Mouse (Mus musculus): ENCODE data around the gene Rcor3.

Rcor3 gene

GRCm38 (mm10) chr1:192094451-192095170 lies 43.3 kb downstream of the Rcor3 start:
- DNase-seq (ENCODE audit: extremely low spot score, low spot score): peak; percentile 47

- DNase-seq (ENCODE audit: extremely low spot score, low spot score): peak; percentile 74
Measured at GRCm38 (mm10) chr1:192092879-192093660, 44.8 kb downstream of the Rcor3 start.

- DNase-seq (ENCODE audit: extremely low spot score, low spot score): peak; percentile 94
Measured at GRCm38 (mm10) chr1:192091806-192092772, 45.8 kb downstream of the Rcor3 start, which contains the start of gene Traf5. Gene Traf5 (minus strand): TSS chr1:192092559.

GRCm38 (mm10) chr1:192090689-192091567 lies 46.9 kb downstream of the Rcor3 start:
- DNase-seq (ENCODE audit: extremely low spot score, low spot score): no peak

GRCm38 (mm10) chr1:192090281-192090680 lies 47.6 kb downstream of the Rcor3 start:
- no peak for DNase-seq (ENCODE audit: extremely low spot score, low spot score)

GRCm38 (mm10) chr1:192089208-192090166 lies 48.4 kb downstream of the Rcor3 start:
- no peak for DNase-seq (ENCODE audit: extremely low spot score, low spot score)

GRCm38 (mm10) chr1:192088011-192088410 lies 49.9 kb downstream of the Rcor3 start:
- no peak for DNase-seq (ENCODE audit: extremely low spot score, low spot score)

GRCm38 (mm10) chr1:192087098-192087497 lies 50.8 kb downstream of the Rcor3 start:
- DNase-seq (ENCODE audit: extremely low spot score, low spot score): no peak

GRCm38 (mm10) chr1:192086279-192087037 lies 51.4 kb downstream of the Rcor3 start:
- no peak for DNase-seq (ENCODE audit: extremely low spot score, low spot score)

GRCm38 (mm10) chr1:192085218-192085617 lies 52.6 kb downstream of the Rcor3 start:
- no peak for DNase-seq (ENCODE audit: extremely low spot score, low spot score)

GRCm38 (mm10) chr1:192082646-192083045 lies 55.2 kb downstream of the Rcor3 start:
- DNase-seq (ENCODE audit: extremely low spot score, low spot score): no peak

- no peak for DNase-seq (ENCODE audit: extremely low spot score, low spot score)
Measured at GRCm38 (mm10) chr1:192081129-192081528, 56.7 kb downstream of the Rcor3 start.

- DNase-seq (ENCODE audit: extremely low spot score, low spot score): no peak
Measured at GRCm38 (mm10) chr1:192079121-192079520, 58.7 kb downstream of the Rcor3 start.

- no peak for DNase-seq (ENCODE audit: extremely low spot score, low spot score)
Measured at GRCm38 (mm10) chr1:192078406-192078805, 59.5 kb downstream of the Rcor3 start.

- no peak for DNase-seq (ENCODE audit: extremely low spot score, low spot score)
Measured at GRCm38 (mm10) chr1:192076796-192077535, 60.9 kb downstream of the Rcor3 start.

- no peak for DNase-seq (ENCODE audit: extremely low spot score, low spot score)
Measured at GRCm38 (mm10) chr1:192076101-192076500, 61.8 kb downstream of the Rcor3 start.

GRCm38 (mm10) chr1:192074824-192075223 lies 63.0 kb downstream of the Rcor3 start:
- DNase-seq (ENCODE audit: extremely low spot score, low spot score): no peak

- DNase-seq (ENCODE audit: extremely low spot score, low spot score): no peak
Measured at GRCm38 (mm10) chr1:192072426-192072825, 65.4 kb downstream of the Rcor3 start.

Measured in neural tube, embryonic 10.5 days (tissue).